Mouse (Mus musculus): ENCODE measurements around the gene Dnmbp. TPM values are rescaled to one million over a fixed set of nuclear protein-coding genes. Genes with fewer than 3 reads are reported as not detected.

The Dnmbp gene
- polyA plus RNA-seq, 1 experiment from 2014 or later = 17.3 TPM

- Histone ChIP-seq H3K4me2 (ENCODE audit: low read depth, low read length) (no peak overlapping the region), H3K9ac (replicated peaks; ENCODE audit: low read length) (no peak overlapping the region), H3K9me3 (replicated peaks; ENCODE audit: control insufficient read depth, low read length) (no peaks in the 10 kb centered on the region), H3K27me3 (ENCODE audit: control insufficient read depth, insufficient read depth, low read length) (no peaks in the 10 kb centered on the region), H3K4me1 (ENCODE audit: control insufficient read depth, insufficient read depth, low read length) (no peaks in the 10 kb centered on the region), H3K36me3 (replicated peaks; ENCODE audit: control insufficient read depth, insufficient read depth, low read depth, low read length) (no peaks in the 10 kb centered on the region), H3K4me3 (ENCODE audit: low read depth, low read length) (no peak overlapping the region), H3K27ac (replicated peaks; ENCODE audit: low read depth, low read length) (no peak overlapping the region)
- WGBS = 82% methylated on average over 9 of the region's 9 CpGs
- ATAC-seq (replicated peaks; ENCODE audit: insufficient number of reproducible peaks, low FRiP score, low TSS enrichment, low read depth) = no peak
- DNase-seq (ENCODE audit: low spot score) = no peak
Observed at GRCm38 (mm10) chr19:43801427-43802051, 138.5 kb downstream of the Dnmbp start.

GRCm38 (mm10) chr19:43797216-43797615 is 142.8 kb downstream of the Dnmbp start:
- Histone ChIP-seq H3K36me3 (replicated peaks; ENCODE audit: control insufficient read depth, insufficient read depth, low read depth, low read length) (no peaks in the 10 kb centered on the region), H3K4me1 (ENCODE audit: control insufficient read depth, insufficient read depth, low read length) (no peaks in the 10 kb centered on the region), H3K4me2 (ENCODE audit: low read depth, low read length) (no peak overlapping the region), H3K27me3 (ENCODE audit: control insufficient read depth, insufficient read depth, low read length) (no peaks in the 10 kb centered on the region), H3K9ac (replicated peaks; ENCODE audit: low read length) (no peak overlapping the region), H3K27ac (replicated peaks; ENCODE audit: low read depth, low read length) (no peak overlapping the region), H3K4me3 (ENCODE audit: low read depth, low read length) (no peak overlapping the region), H3K9me3 (replicated peaks; ENCODE audit: control insufficient read depth, low read length) (no peaks in the 10 kb centered on the region)
- ATAC-seq (replicated peaks; ENCODE audit: insufficient number of reproducible peaks, low FRiP score, low TSS enrichment, low read depth) (no peak), DNase-seq (ENCODE audit: low spot score) (no peak)
- WGBS = 76% methylated on average over 5 of the region's 5 CpGs

Other genes starting within 250 kb of the Dnmbp start
- gene Cutc, start 187.2 kb downstream of the Dnmbp start, polyA plus RNA-seq (2014; fragmentation: Nextera tagmentation; extraction: Ambion mirVana) = 15.0 and 15.3 TPM in 2 replicates
- gene Cox15, start 187.2 kb downstream of the Dnmbp start, polyA plus RNA-seq (2014; fragmentation: Nextera tagmentation; extraction: Ambion mirVana) = 7.2 and 7.3 TPM in 2 replicates
- 0.03 and 0.11 TPM in 2 replicates for gene Abcc2, start 158.0 kb downstream of the Dnmbp start, polyA plus RNA-seq (2014; fragmentation: Nextera tagmentation; extraction: Ambion mirVana)
- not detected in 2 replicates for gene Cpn1, start 46.4 kb upstream of the Dnmbp start, polyA plus RNA-seq (2014; fragmentation: Nextera tagmentation; extraction: Ambion mirVana)
- not detected in 2 replicates for gene Cyp2c23, start 89.0 kb upstream of the Dnmbp start, polyA plus RNA-seq (2014; fragmentation: Nextera tagmentation; extraction: Ambion mirVana)
- gene Erlin1, start 129.6 kb upstream of the Dnmbp start, polyA plus RNA-seq (2014; fragmentation: Nextera tagmentation; extraction: Ambion mirVana) = 19.9 and 23.7 TPM in 2 replicates
- gene Chuk, start 167.3 kb upstream of the Dnmbp start, polyA plus RNA-seq (2014; fragmentation: Nextera tagmentation; extraction: Ambion mirVana) = 46.1 and 47.2 TPM in 2 replicates
- gene Cwf19l1, start 195.7 kb upstream of the Dnmbp start, polyA plus RNA-seq (2014; fragmentation: Nextera tagmentation; extraction: Ambion mirVana) = 47.3 and 52.3 TPM in 2 replicates
- gene Bloc1s2, start 206.3 kb upstream of the Dnmbp start, polyA plus RNA-seq (2014; fragmentation: Nextera tagmentation; extraction: Ambion mirVana) = 104 and 110 TPM in 2 replicates

Measured in embryonic facial prominence, embryonic 11.5 days (tissue).